Mouse (Mus musculus): ENCODE results near the gene 1300017J02Rik. TPM values are rescaled to one million over a fixed set of nuclear protein-coding genes. Genes with fewer than 3 reads are reported as not detected.

The 1300017J02Rik gene
- total RNA-seq, 2 experiments from 2014 or later: not detected

- no peak for DNase-seq (ENCODE audit: low spot score in 2 of 2)
- intact Hi-C loops (cut with DNase I): no loop called here
Measured at GRCm38 (mm10) chr9:103276876-103277275, 28.0 kb downstream of the 1300017J02Rik start.

- no peak for DNase-seq (ENCODE audit: low spot score in 2 of 2)
- intact Hi-C loops (cut with DNase I): no loop called here
Measured at GRCm38 (mm10) chr9:103275676-103276075, 29.2 kb downstream of the 1300017J02Rik start.

- intact Hi-C loops (cut with DNase I): no loop called here
- no peak for DNase-seq (ENCODE audit: low spot score in 2 of 2)
Measured at GRCm38 (mm10) chr9:103274819-103275218, 30.1 kb downstream of the 1300017J02Rik start.

- DNase-seq (ENCODE audit: low spot score in 2 of 2): no peak
- intact Hi-C loops (cut with DNase I): no loop called here
Measured at GRCm38 (mm10) chr9:103271104-103271503, 33.8 kb downstream of the 1300017J02Rik start.

GRCm38 (mm10) chr9:103265778-103266177 is 39.1 kb downstream of the 1300017J02Rik start:
- no peak for DNase-seq (ENCODE audit: low spot score in 2 of 2)
- intact Hi-C loops (cut with DNase I): no loop called here

- intact Hi-C loops (cut with DNase I): no loop called here
- no peak for DNase-seq (ENCODE audit: low spot score in 2 of 2)
Measured at GRCm38 (mm10) chr9:103252906-103253305, 52.0 kb downstream of the 1300017J02Rik start.

- DNase-seq (ENCODE audit: low spot score in 2 of 2): no peak
- intact Hi-C loops (cut with DNase I): no loop called here
Measured at GRCm38 (mm10) chr9:103248618-103249017, 56.3 kb downstream of the 1300017J02Rik start.

- no peak for DNase-seq (ENCODE audit: low spot score in 2 of 2)
- intact Hi-C loops (cut with DNase I): no loop called here
Measured at GRCm38 (mm10) chr9:103246526-103247168, 58.2 kb downstream of the 1300017J02Rik start.

- no peak for DNase-seq (ENCODE audit: low spot score in 2 of 2)
- intact Hi-C loops (cut with DNase I): no loop called here
Measured at GRCm38 (mm10) chr9:103243640-103244039, 61.2 kb downstream of the 1300017J02Rik start.

GRCm38 (mm10) chr9:103241206-103241605 is 63.7 kb downstream of the 1300017J02Rik start:
- DNase-seq (ENCODE audit: low spot score in 2 of 2): no peak
- intact Hi-C loops (cut with DNase I): no loop called here

- no peak for DNase-seq (ENCODE audit: low spot score in 2 of 2)
- intact Hi-C loops (cut with DNase I): no loop called here
Measured at GRCm38 (mm10) chr9:103239471-103239870, 65.4 kb downstream of the 1300017J02Rik start.

GRCm38 (mm10) chr9:103234565-103235165 is 70.2 kb downstream of the 1300017J02Rik start:
- DNase-seq (ENCODE audit: low spot score in 2 of 2): peak in 1 of 2 experiments; percentile 20
- intact Hi-C loops (cut with DNase I): no loop called here

- intact Hi-C loops (cut with DNase I): no loop called here
- no peak for DNase-seq (ENCODE audit: low spot score in 2 of 2)
Measured at GRCm38 (mm10) chr9:103234059-103234458, 70.8 kb downstream of the 1300017J02Rik start.

- no peak for DNase-seq (ENCODE audit: low spot score in 2 of 2)
- intact Hi-C loops (cut with DNase I): no loop called here
Measured at GRCm38 (mm10) chr9:103233006-103233395, 71.9 kb downstream of the 1300017J02Rik start.

GRCm38 (mm10) chr9:103232232-103233005 is 72.5 kb downstream of the 1300017J02Rik start:
- DNase-seq (ENCODE audit: low spot score in 2 of 2): no peak
- intact Hi-C loops (cut with DNase I): no loop called here

- intact Hi-C loops (cut with DNase I): no loop called here
Measured at GRCm38 (mm10) chr9:103230151-103230951, 74.5 kb downstream of the 1300017J02Rik start, which contains the start of the genes Gm20425 and Trf. Gm20425 (minus strand) TSS chr9:103230307. Trf (minus strand) TSS chr9:103230444.

GRCm38 (mm10) chr9:103229037-103229867 is 75.6 kb downstream of the 1300017J02Rik start:
- DNase-seq (ENCODE audit: low spot score in 2 of 2): no peak
- intact Hi-C loops (cut with DNase I): no loop called here

More at GRCm38 (mm10) chr9:103230151-103230951, 74.5 kb downstream of the 1300017J02Rik start, which contains the start of the genes Gm20425 and Trf:
- DNase-seq (ENCODE audit: low spot score in 2 of 2): peak; percentile 46 to 69

GRCm38 (mm10) chr9:103228370-103229003 is 76.4 kb downstream of the 1300017J02Rik start:
- intact Hi-C loops (cut with DNase I): no loop called here
- no peak for DNase-seq (ENCODE audit: low spot score in 2 of 2)
